Mouse (Mus musculus) MEL (cell line): ENCODE results near the gene Trip11.

Experiments used
- CHD2 ChIP-seq: IDR thresholded peaks from 2 replicates; pipeline ENCODE4 v1.6.1; 2011; ENCODE audit warnings: low read length, improper control_type of control experiment
- CTCF ChIP-seq, 3 experiments: IDR thresholded peaks in 2 of 3; conservative IDR thresholded peaks in 1 of 3; 2 replicates each; pipeline ENCODE4 v1.5.1; 2011 to 2012; ENCODE audit warnings: low read length in 3 of 3, low read depth in 2 of 3, mild to moderate bottlenecking in 2 of 3, improper control_type of control experiment in 1 of 3, inconsistent platforms in 1 of 3, mixed read lengths in 1 of 3, moderate library complexity in 1 of 3; ENCODE audit not compliant: control insufficient read depth in 1 of 3, insufficient read depth in 1 of 3, poor library complexity in 1 of 3, severe bottlenecking in 1 of 3
- EP300 ChIP-seq, 2 experiments: IDR thresholded peaks; 2 replicates each; pipeline ENCODE4 v1.6.1; 2011; ENCODE audit warnings: improper control_type of control experiment in 2 of 2, low read length in 2 of 2, low read depth in 1 of 2, mild to moderate bottlenecking in 1 of 2
- GABPA ChIP-seq: IDR thresholded peaks from 2 replicates; pipeline ENCODE4 v1.6.1; 2012; ENCODE audit warnings: low read depth, mild to moderate bottlenecking, inconsistent platforms, low read length, improper control_type of control experiment, moderate library complexity
- MAFK ChIP-seq: IDR thresholded peaks from 2 replicates; pipeline ENCODE4 v1.6.1; 2011; ENCODE audit warnings: low read depth, mild to moderate bottlenecking, low read length, improper control_type of control experiment, borderline replicate concordance
- MAZ ChIP-seq: IDR thresholded peaks from 2 replicates; pipeline ENCODE4 v1.6.1; 2012; ENCODE audit warnings: low read depth, mild to moderate bottlenecking, inconsistent platforms, low read length, improper control_type of control experiment
- MXI1 ChIP-seq: IDR thresholded peaks from 2 replicates; pipeline ENCODE4 v1.6.1; 2011; ENCODE audit warnings: mild to moderate bottlenecking, low read depth, low read length, improper control_type of control experiment
- POLR2A ChIP-seq, 2 experiments: IDR thresholded peaks; 2 replicates each; pipeline ENCODE4 v1.6.1; 2011 to 2012; ENCODE audit warnings: low read length in 2 of 2, mild to moderate bottlenecking in 2 of 2, control low read depth in 1 of 2, improper control_type of control experiment in 1 of 2, low read depth in 1 of 2, moderate library complexity in 1 of 2; ENCODE audit not compliant: control insufficient read depth in 1 of 2, insufficient read depth in 1 of 2, poor library complexity in 1 of 2
- POLR2AphosphoS5 ChIP-seq: IDR thresholded peaks from 2 replicates; pipeline ENCODE4 v1.6.1; 2012; ENCODE audit warnings: low read depth, borderline replicate concordance, mild to moderate bottlenecking, inconsistent platforms, low read length, moderate library complexity, mixed read lengths
- ZKSCAN1 ChIP-seq: IDR thresholded peaks from 2 replicates; pipeline ENCODE4 v1.6.1; 2012; ENCODE audit warnings: low read depth, mild to moderate bottlenecking, inconsistent platforms, low read length, improper control_type of control experiment, moderate library complexity

- TF ChIP-seq EP300 (IDR thresholded peaks at IDR 0.05; ENCODE audit: low read depth in 1 of 2, low read length in 2 of 2) (no peak), CTCF (IDR thresholded peaks at IDR 0.05 in 2 of 3, conservative IDR thresholded peaks at IDR 0.05 in 1 of 3; ENCODE audit: control insufficient read depth in 1 of 3, insufficient read depth in 1 of 3, low read depth in 2 of 3, low read length in 3 of 3, poor library complexity in 1 of 3, severe bottlenecking in 1 of 3) (no peak), ZKSCAN1 (no peak), CHD2 (no peak), POLR2A (IDR thresholded peaks at IDR 0.05; ENCODE audit: control insufficient read depth in 1 of 2, insufficient read depth in 1 of 2, low read depth in 1 of 2, low read length in 2 of 2, poor library complexity in 1 of 2) (no peak), MXI1 (no peak), GABPA (no peak), MAZ (no peak), MAFK (no peak), POLR2AphosphoS5 (no peak)
These were observed 9.2 kb upstream of the Trip11 start for GRCm38 (mm10) chr12:101922313-101922712.
